Mouse (Mus musculus) cerebellum, postnatal 25 days (tissue): ENCODE measurements around the gene Ikzf2.

Experiments used
- DNase-seq, 2 experiments: peaks; one replicate each; pipeline ENCODE4 v3.0.0; 2021; ENCODE audit warnings: mixed read lengths in 2 of 2

Gene Ikzf2

GRCm38 (mm10) chr1:69687076-69687991 is at the start of gene Ikzf2:
Ikzf2 (minus strand) TSS chr1:69687245.
- DNase-seq: peak; percentile 79 to 87

GRCm38 (mm10) chr1:69729729-69730128 is 42.7 kb upstream of the Ikzf2 start:
- DNase-seq: no peak

GRCm38 (mm10) chr1:69729031-69729679 is 42.1 kb upstream of the Ikzf2 start:
- DNase-seq: no peak

GRCm38 (mm10) chr1:69727968-69728367 is 40.9 kb upstream of the Ikzf2 start:
- DNase-seq: no peak

GRCm38 (mm10) chr1:69717107-69717506 is 30.1 kb upstream of the Ikzf2 start:
- DNase-seq: no peak

- DNase-seq: no peak
These were observed 21.5 kb upstream of the Ikzf2 start for GRCm38 (mm10) chr1:69708571-69708970.

- no peak for DNase-seq
These were observed 16.6 kb upstream of the Ikzf2 start for GRCm38 (mm10) chr1:69703506-69704156.

- no peak for DNase-seq
These were observed 4.9 kb upstream of the Ikzf2 start for GRCm38 (mm10) chr1:69691946-69692345.

- peak; percentile 56 to 74 for DNase-seq
These were observed 1.9 kb upstream of the Ikzf2 start for GRCm38 (mm10) chr1:69688961-69689360.

- no peak for DNase-seq
These were observed 1.1 kb upstream of the Ikzf2 start for GRCm38 (mm10) chr1:69688118-69688517.

GRCm38 (mm10) chr1:69686741-69687075 is 337 bp downstream of the Ikzf2 start:
- DNase-seq: no peak

- no peak for DNase-seq
These were observed 1.1 kb downstream of the Ikzf2 start for GRCm38 (mm10) chr1:69685890-69686490.

- no peak for DNase-seq
These were observed 1.8 kb downstream of the Ikzf2 start for GRCm38 (mm10) chr1:69685049-69685889.

- DNase-seq: no peak
These were observed 2.6 kb downstream of the Ikzf2 start for GRCm38 (mm10) chr1:69684280-69685040.

GRCm38 (mm10) chr1:69683851-69684250 is 3.2 kb downstream of the Ikzf2 start:
- no peak for DNase-seq

- DNase-seq: no peak
These were observed 4.0 kb downstream of the Ikzf2 start for GRCm38 (mm10) chr1:69683058-69683457.

- DNase-seq: no peak
These were observed 4.8 kb downstream of the Ikzf2 start for GRCm38 (mm10) chr1:69682261-69682660.

GRCm38 (mm10) chr1:69681003-69681402 is 6.0 kb downstream of the Ikzf2 start:
- DNase-seq: no peak

GRCm38 (mm10) chr1:69680501-69680900 is 6.5 kb downstream of the Ikzf2 start:
- DNase-seq: no peak

GRCm38 (mm10) chr1:69669897-69670404 is 17.1 kb downstream of the Ikzf2 start:
- DNase-seq: no peak

- DNase-seq: no peak
These were observed 19.6 kb downstream of the Ikzf2 start for GRCm38 (mm10) chr1:69667456-69667855.
